Mouse (Mus musculus) forebrain, embryonic 15.5 days (tissue): Measurements from ENCODE around the gene Ecm1. TPM values are rescaled to one million over a fixed set of nuclear protein-coding genes. Genes with fewer than 3 reads are reported as not detected.

Experiments used
- ATAC-seq: fragments of 200-750 bp; cut with Nextera tagmentation; replicated peaks from 2 replicates; pipeline ENCODE4 v1.8.0; 2017; ENCODE audit warnings: mild to moderate bottlenecking, moderate TSS enrichment, moderate library complexity
- H3K27ac ChIP-seq: fragments of 300-500 bp; sonication (generic); replicated peaks from 2 replicates; pipeline ENCODE4 v1.5.1; 2015; ENCODE audit warnings: mild to moderate bottlenecking, inconsistent platforms
- H3K27me3 ChIP-seq: fragments of 300-500 bp; sonication (generic); 2 replicates; pipeline ENCODE4 v1.6.1; 2015; ENCODE audit warnings: inconsistent platforms
- H3K36me3 ChIP-seq: fragments of 300-500 bp; sonication (generic); 2 replicates; pipeline ENCODE4 v1.6.1; 2015; ENCODE audit warnings: mild to moderate bottlenecking, inconsistent platforms
- H3K4me1 ChIP-seq: fragments of 300-500 bp; sonication (generic); 2 replicates; pipeline ENCODE4 v1.6.1; 2015; ENCODE audit warnings: inconsistent platforms
- H3K4me2 ChIP-seq: fragments of 300-500 bp; sonication (generic); replicated peaks from 2 replicates; pipeline ENCODE4 v1.6.1; 2015; ENCODE audit warnings: mild to moderate bottlenecking, inconsistent platforms
- H3K4me3 ChIP-seq: fragments of 300-500 bp; sonication (generic); 2 replicates; pipeline ENCODE4 v1.5.1; 2015; ENCODE audit warnings: mild to moderate bottlenecking, inconsistent platforms
- H3K9ac ChIP-seq: fragments of 300-500 bp; sonication (generic); replicated peaks from 2 replicates; pipeline ENCODE4 v1.6.1; 2015; ENCODE audit warnings: mild to moderate bottlenecking, inconsistent platforms
- H3K9me3 ChIP-seq: fragments of 300-500 bp; sonication (generic); 2 replicates; pipeline ENCODE4 v1.6.1; 2016; ENCODE audit warnings: inconsistent platforms
- WGBS: fragments of 180-500 bp; shearing (Covaris S2); methylation state at CpG from one replicate; pipeline ENCODE4 v1.1.7; 2015; ENCODE audit warnings: mixed read lengths; 5-methylcytosine and 5-hydroxymethylcytosine counted together
- polyA plus RNA-seq: library from polyadenylated mRNA; unstranded; fragments of >200 nt; fragmentation: Nextera tagmentation; extraction: Ambion mirVana; gene quantifications from 2 replicates; pipeline ENCODE4 v1.2.1, GENCODE M21; 2015

Gene Ecm1
- polyA plus RNA-seq, result 8.7 and 9.3 TPM in 2 replicates

DNA sequence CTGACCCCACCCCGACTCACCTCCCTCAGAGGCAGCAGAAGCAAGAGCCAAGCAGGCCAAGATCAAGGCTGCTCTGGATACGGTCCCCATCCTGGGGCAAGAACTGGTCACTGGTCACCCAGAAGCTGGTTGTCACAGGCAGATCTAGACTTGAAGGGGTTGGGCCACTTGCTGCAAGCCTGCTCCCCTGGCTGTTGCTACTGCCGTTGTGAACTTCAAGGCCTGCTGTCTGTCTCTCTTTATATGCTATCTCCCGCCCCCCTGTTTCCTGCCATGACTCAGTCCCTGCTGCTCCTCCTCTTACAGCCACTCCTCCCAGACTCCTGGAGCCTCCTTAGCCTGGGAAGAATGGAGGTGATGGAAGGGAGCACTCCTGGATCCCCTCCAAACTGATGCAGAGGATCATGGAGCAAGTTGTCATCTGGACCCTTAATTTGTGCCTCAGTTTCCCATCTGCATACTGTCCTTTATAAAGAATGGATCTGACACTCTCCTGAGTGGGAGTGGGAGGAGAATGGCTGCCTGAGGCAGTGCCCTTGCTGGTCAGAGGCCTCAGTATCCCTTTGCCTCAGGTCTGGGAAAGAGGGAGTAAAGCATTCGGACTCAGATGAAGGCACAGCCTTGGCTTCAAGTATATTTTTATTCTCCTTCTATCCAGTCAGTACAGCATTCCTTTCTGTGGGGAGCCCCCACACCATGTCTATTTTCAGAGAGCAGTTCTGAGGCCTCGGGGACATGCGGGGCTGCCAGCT, at the start of gene Ecm1:
TSS of gene Ecm1 (minus strand) at position 217 of the 752 bp plus-strand sequence.
- ATAC-seq, result no peak
- Histone ChIP-seq H3K9me3 (no peaks in the 10 kb centered on the region), H3K4me1 (no peaks in the 10 kb centered on the region), H3K27me3 (no peaks in the 10 kb centered on the region), H3K36me3 (peaks cover 39% of the 10 kb centered on the region), H3K4me3 (no peak within 1 kb of the TSS), H3K9ac (no peak within 1 kb of the TSS), H3K27ac (no peak within 1 kb of the TSS), H3K4me2 (no peak within 1 kb of the TSS)
- 91% methylated on average over 7 of the region's 7 CpGs for WGBS

DNA sequence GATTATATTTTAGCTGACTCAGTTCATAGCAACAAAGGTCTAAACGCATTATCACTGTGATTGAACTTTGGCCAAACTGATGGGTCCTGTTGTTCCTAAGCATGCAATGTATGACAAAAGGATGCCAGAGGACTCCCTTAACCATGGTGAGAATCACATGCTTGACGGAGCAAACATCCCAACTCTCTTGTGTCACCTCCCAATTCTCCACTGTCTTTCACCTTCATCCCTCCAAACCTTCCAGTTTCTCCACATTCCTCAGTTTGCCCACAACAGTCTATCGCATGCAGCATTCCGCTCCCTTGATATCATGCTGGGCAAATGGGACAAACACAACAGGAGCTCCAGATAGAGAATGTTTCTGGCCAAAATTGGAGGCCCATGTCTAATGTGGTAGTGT, 46.1 kb upstream of the Ecm1 start:
- H3K4me2 ChIP-seq, result no peak overlapping the region
- ATAC-seq, result no peak
- no peaks in the 10 kb centered on the region for H3K4me1 ChIP-seq
- peaks cover 65% of the 10 kb centered on the region for H3K36me3 ChIP-seq
- H3K27me3 ChIP-seq, result no peaks in the 10 kb centered on the region
- no peaks in the 10 kb centered on the region for H3K9me3 ChIP-seq
- 90% methylated on average over 4 of the region's 4 CpGs for WGBS
- no peak overlapping the region for H3K4me3 ChIP-seq
- H3K27ac ChIP-seq, result no peak overlapping the region
- no peak overlapping the region for H3K9ac ChIP-seq

DNA sequence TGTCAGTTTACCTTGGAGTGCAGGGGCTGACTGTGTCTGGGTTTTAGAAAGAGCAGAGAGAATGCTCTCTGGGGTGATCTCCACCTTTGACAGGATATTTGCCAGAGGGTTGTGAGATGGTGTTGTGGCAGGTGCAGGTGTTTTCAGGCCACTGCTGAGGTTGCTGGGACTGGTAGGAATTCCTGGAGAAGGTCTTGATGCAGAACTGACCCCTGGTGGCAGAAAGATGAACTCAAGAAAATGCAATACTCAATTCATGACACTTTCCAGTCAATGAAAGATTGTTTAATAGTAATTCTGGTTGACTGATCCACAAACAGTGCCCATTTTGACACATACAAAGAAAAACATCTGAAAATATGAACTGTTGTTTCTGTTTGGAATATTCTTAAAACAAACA, 32.6 kb upstream of the Ecm1 start:
- Histone ChIP-seq H3K4me3 (no peak overlapping the region), H3K4me2 (no peak overlapping the region), H3K4me1 (no peaks in the 10 kb centered on the region), H3K9ac (no peak overlapping the region), H3K9me3 (no peaks in the 10 kb centered on the region), H3K27me3 (no peaks in the 10 kb centered on the region), H3K36me3 (peaks cover 77% of the 10 kb centered on the region), H3K27ac (no peak overlapping the region)
- no peak for ATAC-seq

DNA sequence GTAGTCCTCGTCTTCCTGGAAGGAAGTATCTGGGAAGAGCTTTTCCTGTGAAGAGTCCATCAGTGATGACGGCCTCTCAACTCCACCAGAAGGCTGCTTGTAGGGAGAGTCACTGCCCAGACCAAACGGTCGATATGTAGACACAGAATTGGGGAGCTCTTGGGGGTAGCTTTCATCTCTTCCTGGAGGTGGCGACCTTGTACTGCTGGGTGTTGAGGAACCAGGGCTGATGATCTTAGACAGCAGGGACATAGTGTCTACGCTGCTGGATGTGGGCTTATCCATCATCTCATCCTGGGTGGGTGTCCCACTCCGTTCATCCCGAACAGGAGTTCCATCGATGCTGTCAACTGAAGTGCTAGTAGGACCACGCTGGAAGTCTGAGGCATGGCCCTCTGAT, 26.2 kb upstream of the Ecm1 start:
- H3K9me3 ChIP-seq, result no peaks in the 10 kb centered on the region
- H3K27ac ChIP-seq, result no peak overlapping the region
- no peaks in the 10 kb centered on the region for H3K4me1 ChIP-seq
- H3K36me3 ChIP-seq, result peaks cover 66% of the 10 kb centered on the region
- ATAC-seq, result no peak
- H3K4me2 ChIP-seq, result no peak overlapping the region
- 90% methylated on average over 10 of the region's 10 CpGs for WGBS
- no peak overlapping the region for H3K4me3 ChIP-seq
- no peaks in the 10 kb centered on the region for H3K27me3 ChIP-seq
- no peak overlapping the region for H3K9ac ChIP-seq

DNA sequence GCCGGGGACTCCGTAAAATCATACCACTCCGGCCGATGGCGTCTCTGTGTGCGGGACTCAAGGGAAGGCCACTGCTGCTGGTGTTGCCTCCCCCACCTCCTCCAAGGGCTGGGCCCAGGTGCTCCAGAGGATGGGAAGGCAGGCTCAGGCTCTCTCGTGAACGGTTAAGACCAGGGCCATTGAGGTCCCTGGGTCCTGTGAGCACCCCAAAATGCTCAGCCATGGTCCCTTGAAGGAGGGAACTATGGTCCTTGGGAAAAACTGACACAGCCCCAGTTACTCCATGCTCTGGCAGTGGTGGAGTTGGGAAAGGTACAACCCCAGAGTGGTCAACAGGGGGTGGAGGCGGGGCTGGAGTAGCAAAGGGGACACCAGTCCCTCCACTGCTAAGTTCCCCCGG, 24.4 kb upstream of the Ecm1 start:
- no peak overlapping the region for H3K9ac ChIP-seq
- no peaks in the 10 kb centered on the region for H3K27me3 ChIP-seq
- WGBS, result 75% methylated on average over 10 of the region's 10 CpGs
- no peak overlapping the region for H3K4me2 ChIP-seq
- H3K27ac ChIP-seq, result no peak overlapping the region
- ATAC-seq, result no peak
- H3K4me3 ChIP-seq, result no peak overlapping the region
- H3K9me3 ChIP-seq, result no peaks in the 10 kb centered on the region
- peaks cover 50% of the 10 kb centered on the region for H3K36me3 ChIP-seq
- no peaks in the 10 kb centered on the region for H3K4me1 ChIP-seq

DNA sequence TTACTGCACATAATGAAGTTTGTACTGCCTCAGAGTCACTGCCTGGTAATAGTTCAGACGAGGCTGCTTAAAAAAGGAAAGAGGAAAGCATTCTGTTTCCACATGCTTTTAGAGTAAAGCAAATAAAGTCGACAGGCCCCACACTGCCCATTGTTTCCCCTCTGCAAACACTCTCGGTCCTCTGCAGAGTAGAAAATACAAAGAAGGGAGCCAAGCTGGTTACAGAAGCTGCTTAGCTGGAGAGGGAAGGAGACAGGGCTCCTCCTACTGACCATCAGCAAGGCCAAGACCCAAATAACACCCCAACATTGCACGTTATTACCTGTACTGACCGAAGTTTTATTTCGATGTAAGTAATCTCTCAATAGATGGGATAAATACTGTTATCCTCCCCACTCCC, 23.6 kb upstream of the Ecm1 start:
- 47% methylated on average over 6 of the region's 6 CpGs for WGBS
- no peak for ATAC-seq
- no peaks in the 10 kb centered on the region for H3K4me1 ChIP-seq

DNA sequence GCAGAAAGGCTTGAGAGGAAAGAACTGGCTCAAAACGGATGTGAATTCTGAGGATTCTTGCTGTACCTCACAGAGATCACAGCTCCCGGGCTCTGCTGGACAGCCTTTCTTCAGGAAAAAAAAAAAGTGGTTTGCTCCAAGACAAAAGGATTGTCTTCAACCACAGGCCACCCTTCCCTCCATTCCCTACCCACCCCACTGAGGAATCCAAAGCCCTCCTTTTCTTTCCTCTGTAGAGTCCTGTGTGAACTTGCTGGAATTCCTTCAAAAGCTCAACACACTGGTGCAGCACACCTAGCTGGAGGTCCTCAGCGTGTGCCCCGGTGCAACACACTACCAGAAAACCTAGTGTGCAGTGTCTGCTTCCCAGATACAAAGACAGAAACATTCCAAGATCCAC, 22.4 kb upstream of the Ecm1 start:
- no peaks in the 10 kb centered on the region for H3K27me3 ChIP-seq
- H3K4me1 ChIP-seq, result no peaks in the 10 kb centered on the region
- H3K9me3 ChIP-seq, result no peaks in the 10 kb centered on the region
- H3K36me3 ChIP-seq, result peaks cover 37% of the 10 kb centered on the region
- no peak overlapping the region for H3K4me2 ChIP-seq
- no peak overlapping the region for H3K27ac ChIP-seq
- no peak overlapping the region for H3K4me3 ChIP-seq
- WGBS, result 68% methylated on average over 4 of the region's 4 CpGs
- no peak overlapping the region for H3K9ac ChIP-seq
- ATAC-seq, result no peak

More for the DNA sequence above, 23.6 kb upstream of the Ecm1 start:
- Histone ChIP-seq H3K9me3 (no peaks in the 10 kb centered on the region), H3K9ac (no peak overlapping the region), H3K36me3 (peaks cover 42% of the 10 kb centered on the region), H3K4me3 (no peak overlapping the region), H3K27me3 (no peaks in the 10 kb centered on the region), H3K4me2 (no peak overlapping the region), H3K27ac (no peak overlapping the region)

DNA sequence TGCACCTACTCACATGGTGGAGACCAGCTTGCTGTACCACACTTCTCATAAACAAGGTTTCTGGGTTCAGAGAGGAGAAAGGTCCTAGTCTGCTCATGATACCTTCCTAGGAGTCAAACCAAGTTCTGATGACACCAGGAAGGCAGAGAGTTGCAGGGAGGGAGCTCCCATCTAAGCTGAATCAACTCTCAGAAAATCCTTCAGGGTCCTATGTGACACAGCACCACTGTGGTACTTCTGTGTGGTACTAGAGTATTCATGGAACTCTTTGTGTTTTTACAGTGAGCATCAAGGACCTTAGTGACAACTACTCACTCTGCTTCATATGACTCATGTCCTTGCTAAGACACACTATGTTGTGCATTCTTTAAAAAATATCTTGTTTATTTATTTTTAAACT, 21.3 kb upstream of the Ecm1 start:
- H3K9ac ChIP-seq, result no peak overlapping the region
- H3K9me3 ChIP-seq, result no peaks in the 10 kb centered on the region
- H3K4me3 ChIP-seq, result no peak overlapping the region
- no peak overlapping the region for H3K4me2 ChIP-seq
- no peak for ATAC-seq
- no peaks in the 10 kb centered on the region for H3K4me1 ChIP-seq
- no peaks in the 10 kb centered on the region for H3K27me3 ChIP-seq
- H3K27ac ChIP-seq, result no peak overlapping the region
- H3K36me3 ChIP-seq, result peaks cover 26% of the 10 kb centered on the region

DNA sequence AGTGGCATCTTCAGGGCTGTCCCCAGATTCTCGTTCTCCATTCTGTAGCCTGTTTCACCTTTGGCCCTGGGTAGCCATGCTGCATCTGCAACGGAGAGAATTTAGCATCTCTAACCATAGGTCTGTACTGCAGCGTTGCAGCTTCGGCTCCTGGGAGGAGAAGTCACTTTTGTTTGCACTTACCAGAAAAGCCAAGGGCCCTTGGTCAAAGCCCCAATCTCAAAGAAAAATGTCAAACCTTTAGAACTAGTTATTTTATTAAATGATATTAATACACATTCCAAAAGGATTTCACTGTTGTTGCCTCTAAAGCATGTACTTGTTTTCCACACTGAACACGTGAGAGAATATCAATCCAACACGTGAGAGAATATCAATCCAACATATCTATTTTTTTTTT, 20.7 kb upstream of the Ecm1 start, which contains the start of gene Tars2:
TSS of gene Tars2 (minus strand) at position 101 of the 400 bp plus-strand sequence.
- WGBS, result 84% methylated on average over 6 of the region's 6 CpGs
- H3K9me3 ChIP-seq, result no peaks in the 10 kb centered on the region
- no peak within 1 kb of the TSS for H3K9ac ChIP-seq
- no peaks in the 10 kb centered on the region for H3K4me1 ChIP-seq
- no peak within 1 kb of the TSS for H3K4me3 ChIP-seq
- H3K27ac ChIP-seq, result no peak within 1 kb of the TSS
- no peaks in the 10 kb centered on the region for H3K27me3 ChIP-seq
- no peak for ATAC-seq
- H3K4me2 ChIP-seq, result no peak within 1 kb of the TSS
- H3K36me3 ChIP-seq, result peaks cover 20% of the 10 kb centered on the region

DNA sequence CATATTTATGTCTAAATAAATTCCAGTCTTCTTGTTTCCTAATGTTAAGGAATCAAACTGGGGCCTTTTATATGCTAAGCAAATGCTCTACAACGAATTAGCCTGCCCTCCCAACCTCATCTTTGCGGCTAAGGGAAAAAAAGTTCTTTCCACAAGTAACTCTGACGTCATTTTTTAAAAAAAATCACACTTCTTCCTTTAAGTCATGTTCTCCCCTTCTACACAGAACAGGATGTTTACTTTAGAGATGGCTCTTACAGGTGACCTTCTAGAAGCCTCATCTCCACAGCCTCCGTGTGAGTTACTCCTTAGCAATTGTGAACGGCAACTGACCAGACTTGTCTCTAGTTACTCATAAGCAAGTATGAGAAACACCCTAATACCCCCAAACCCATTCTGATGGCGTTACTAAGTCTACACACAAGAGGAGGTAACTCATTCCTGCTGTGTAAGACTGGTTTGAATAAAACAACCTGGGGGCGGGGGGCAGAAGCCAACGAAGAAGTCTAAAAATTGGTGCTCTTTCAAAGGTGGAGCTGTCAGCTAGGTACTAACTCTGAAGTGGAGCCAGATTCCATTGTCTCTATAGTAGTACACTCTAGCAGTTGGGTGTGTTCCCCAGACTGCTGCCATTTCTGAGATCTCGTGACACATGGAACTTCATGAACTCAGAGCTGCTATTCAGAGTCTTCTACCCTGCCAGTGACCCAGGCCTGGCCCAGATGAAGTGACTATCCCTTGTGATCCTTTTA, 19.3 kb upstream of the Ecm1 start:
- WGBS, result 54% methylated on average over 9 of the region's 9 CpGs
- peaks cover 6% of the 10 kb centered on the region for H3K4me1 ChIP-seq
- no peak overlapping the region for H3K4me3 ChIP-seq
- no peak overlapping the region for H3K27ac ChIP-seq
- no peak for ATAC-seq
- no peak overlapping the region for H3K4me2 ChIP-seq
- H3K9me3 ChIP-seq, result no peaks in the 10 kb centered on the region
- H3K36me3 ChIP-seq, result peaks cover 5% of the 10 kb centered on the region; the same call in 1 of the 2 replicates
- no peak overlapping the region for H3K9ac ChIP-seq
- no peaks in the 10 kb centered on the region for H3K27me3 ChIP-seq

DNA sequence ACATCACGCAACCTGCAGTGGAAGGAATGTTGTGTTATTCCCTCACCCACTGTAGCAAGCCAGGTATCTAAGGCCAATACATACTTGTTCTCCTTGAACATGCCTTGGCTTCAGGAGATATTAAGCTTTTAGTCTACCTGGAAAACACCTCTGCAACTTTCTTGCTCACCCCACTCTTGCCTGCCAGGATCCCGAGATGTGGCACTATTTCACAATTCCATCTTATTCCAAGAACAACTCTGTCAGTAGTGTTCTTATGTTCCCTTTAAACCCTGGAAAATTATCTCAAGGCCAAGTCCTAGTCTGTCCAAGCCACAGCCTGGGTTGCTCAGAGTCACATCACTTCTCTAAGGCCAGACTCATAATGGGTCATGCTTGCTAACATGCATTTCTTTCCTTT, 17.4 kb upstream of the Ecm1 start:
- Histone ChIP-seq H3K27ac (no peak overlapping the region), H3K4me3 (no peak overlapping the region), H3K4me1 (peaks cover 6% of the 10 kb centered on the region), H3K9me3 (no peaks in the 10 kb centered on the region), H3K4me2 (no peak overlapping the region), H3K36me3 (peaks cover 11% of the 10 kb centered on the region; the same call in 1 of the 2 replicates), H3K9ac (no peak overlapping the region), H3K27me3 (no peaks in the 10 kb centered on the region)
- no peak for ATAC-seq
- 88% methylated on average over 2 of the region's 2 CpGs for WGBS

DNA sequence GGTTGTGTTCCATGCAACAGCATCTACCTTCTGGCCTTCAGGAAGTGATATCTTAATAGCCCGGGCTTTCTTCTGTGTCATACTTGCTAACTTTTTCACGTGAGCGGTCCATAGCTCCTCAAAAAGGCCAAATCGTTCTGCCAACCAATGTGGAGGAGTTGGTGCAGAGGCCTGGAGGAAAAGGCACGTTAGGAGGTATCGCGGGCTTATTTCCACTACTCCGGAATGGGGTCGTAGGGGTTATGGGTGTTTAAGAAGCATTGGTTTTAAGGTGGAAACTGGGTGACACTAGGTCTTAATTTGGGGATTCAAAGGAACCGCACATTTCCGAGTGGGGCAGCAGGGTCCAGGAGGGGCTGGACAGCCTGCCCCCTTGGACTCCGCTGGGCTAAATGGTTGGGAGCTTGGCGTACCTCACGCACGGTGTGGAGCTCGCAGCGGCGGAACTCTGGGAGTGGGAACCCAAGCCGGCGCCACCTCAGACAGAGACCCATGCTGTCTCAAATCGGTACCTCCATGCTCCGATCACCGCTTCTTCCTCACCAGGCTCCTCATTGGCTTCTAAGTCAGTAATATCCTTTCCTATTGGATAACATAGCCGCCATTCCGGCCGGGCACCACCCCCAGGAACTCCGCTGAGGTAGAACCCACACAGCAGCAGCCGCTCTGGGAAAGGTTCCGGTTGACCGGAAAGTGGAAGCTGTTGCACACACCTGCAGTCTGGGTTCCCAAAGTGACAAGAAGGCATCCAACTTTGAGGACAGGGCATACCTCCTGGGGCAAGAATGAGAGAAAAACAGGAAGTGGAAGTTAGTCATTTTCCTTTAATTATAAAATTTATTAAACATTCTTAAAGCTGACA, 15.2 kb upstream of the Ecm1 start:
- Histone ChIP-seq H3K27me3 (no peaks in the 10 kb centered on the region), H3K9ac (peak overlapping the region; percentile 79), H3K27ac (peak overlapping the region; percentile 64), H3K9me3 (no peaks in the 10 kb centered on the region), H3K4me2 (peak overlapping the region; percentile 76), H3K4me3 (peak overlapping the region; percentile 61), H3K36me3 (peaks cover 31% of the 10 kb centered on the region), H3K4me1 (peaks cover 6% of the 10 kb centered on the region)
- peak; percentile 100 for ATAC-seq
- under 1% methylated on average over 30 of the region's 30 CpGs for WGBS
